Mouse (Mus musculus): Measurements from ENCODE around the gene Acsf3.

GRCm38 (mm10) chr8:122825408-122825807 is 50.1 kb downstream of the Acsf3 start:
- TF ChIP-seq CTCF (IDR thresholded peaks at IDR 0.05; ENCODE audit: low read depth, low read length) = no peak
- no peak for TF ChIP-seq POLR2A (IDR thresholded peaks at IDR 0.05; ENCODE audit: insufficient read depth, low read length)
- TF ChIP-seq EP300 (IDR thresholded peaks at IDR 0.05; ENCODE audit: insufficient read depth, low read depth, low read length) = no peak

Data from ES-Bruce4 (cell line).